Mouse (Mus musculus) ES-Bruce4 (cell line): ENCODE measurements around the gene Apba3.

Experiments used
- CTCF ChIP-seq: IDR thresholded peaks from one replicate; pipeline ENCODE4 v1.8.1; 2011; ENCODE audit warnings: low read depth, low read length
- EP300 ChIP-seq: IDR thresholded peaks from 2 replicates; pipeline ENCODE4 v1.6.1; 2011; ENCODE audit warnings: low read depth, low read length; ENCODE audit not compliant: insufficient read depth
- POLR2A ChIP-seq: IDR thresholded peaks from one replicate; pipeline ENCODE4 v1.8.1; 2011; ENCODE audit warnings: low read length; ENCODE audit not compliant: insufficient read depth

DNA sequence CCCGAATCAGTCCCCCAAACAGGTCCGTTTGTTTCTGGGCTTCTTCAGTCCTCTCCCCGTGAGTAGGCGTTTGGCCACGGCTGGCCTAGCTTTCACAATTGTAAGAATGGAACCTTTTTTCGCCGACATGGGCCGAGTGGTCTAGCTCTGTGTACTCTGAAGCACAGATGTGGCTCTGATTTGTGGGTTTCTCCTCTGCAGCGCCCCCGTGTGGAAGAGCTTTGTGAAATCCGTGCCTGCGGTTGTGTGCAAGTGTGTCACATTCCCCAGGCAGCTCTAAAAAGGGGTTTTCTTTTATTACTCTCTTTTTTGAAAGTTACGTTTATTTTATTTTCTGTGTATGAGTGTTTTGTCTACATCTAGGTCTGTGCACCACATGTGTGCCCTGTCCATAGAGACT lies 25.9 kb upstream of the Apba3 start:
- no peak for TF ChIP-seq POLR2A
- TF ChIP-seq CTCF: no peak
- TF ChIP-seq EP300: no peak
